Mouse (Mus musculus): ENCODE data around the gene Rpap1.

The Rpap1 gene

GRCm38 (mm10) chr2:119799181-119799960, 12.0 kb upstream of the Rpap1 start:
- peak; percentile 6 for DNase-seq (ENCODE audit: extremely low read depth, low read depth)

- DNase-seq (ENCODE audit: extremely low read depth, low read depth) = peak; percentile 44
These were observed 11.1 kb upstream of the Rpap1 start for GRCm38 (mm10) chr2:119798246-119798927.

GRCm38 (mm10) chr2:119797279-119797783, 10.0 kb upstream of the Rpap1 start, which contains the start of gene Tyro3:
Gene Tyro3 (plus strand): TSS chr2:119797733.
- DNase-seq (ENCODE audit: extremely low read depth, low read depth) = no peak

- no peak for DNase-seq (ENCODE audit: extremely low read depth, low read depth)
These were observed 2.7 kb upstream of the Rpap1 start for GRCm38 (mm10) chr2:119789996-119790395.

- DNase-seq (ENCODE audit: extremely low read depth, low read depth) = no peak
These were observed 20.1 kb downstream of the Rpap1 start for GRCm38 (mm10) chr2:119767246-119767645.

- no peak for DNase-seq (ENCODE audit: extremely low read depth, low read depth)
These were observed 23.4 kb downstream of the Rpap1 start for GRCm38 (mm10) chr2:119763924-119764323.

GRCm38 (mm10) chr2:119762276-119762675, 25.1 kb downstream of the Rpap1 start:
- no peak for DNase-seq (ENCODE audit: extremely low read depth, low read depth)

- no peak for DNase-seq (ENCODE audit: extremely low read depth, low read depth)
These were observed 27.1 kb downstream of the Rpap1 start, which contains the start of gene Ltk for GRCm38 (mm10) chr2:119760251-119760650. Gene Ltk (minus strand): TSS chr2:119760431.

- DNase-seq (ENCODE audit: extremely low read depth, low read depth) = no peak
These were observed 28.2 kb downstream of the Rpap1 start for GRCm38 (mm10) chr2:119758844-119759835.

GRCm38 (mm10) chr2:119758101-119758843, 29.1 kb downstream of the Rpap1 start:
- no peak for DNase-seq (ENCODE audit: extremely low read depth, low read depth)

GRCm38 (mm10) chr2:119757601-119758100, 29.7 kb downstream of the Rpap1 start:
- DNase-seq (ENCODE audit: extremely low read depth, low read depth) = no peak

GRCm38 (mm10) chr2:119749260-119749659, 38.1 kb downstream of the Rpap1 start:
- DNase-seq (ENCODE audit: extremely low read depth, low read depth) = no peak

GRCm38 (mm10) chr2:119747554-119747953, 39.8 kb downstream of the Rpap1 start:
- no peak for DNase-seq (ENCODE audit: extremely low read depth, low read depth)

GRCm38 (mm10) chr2:119745281-119745680, 42.1 kb downstream of the Rpap1 start:
- no peak for DNase-seq (ENCODE audit: extremely low read depth, low read depth)

- no peak for DNase-seq (ENCODE audit: extremely low read depth, low read depth)
These were observed 42.9 kb downstream of the Rpap1 start for GRCm38 (mm10) chr2:119744163-119745111.

GRCm38 (mm10) chr2:119743808-119744162, 43.6 kb downstream of the Rpap1 start:
- DNase-seq (ENCODE audit: extremely low read depth, low read depth) = no peak

GRCm38 (mm10) chr2:119743176-119743807, 44.0 kb downstream of the Rpap1 start:
- DNase-seq (ENCODE audit: extremely low read depth, low read depth) = no peak

GRCm38 (mm10) chr2:119742461-119743175, 44.7 kb downstream of the Rpap1 start:
- no peak for DNase-seq (ENCODE audit: extremely low read depth, low read depth)

Data from MEL-GATA-1-ER (cell line).